Mouse (Mus musculus): ENCODE data around the gene Acacb.

Gene Acacb

DNA sequence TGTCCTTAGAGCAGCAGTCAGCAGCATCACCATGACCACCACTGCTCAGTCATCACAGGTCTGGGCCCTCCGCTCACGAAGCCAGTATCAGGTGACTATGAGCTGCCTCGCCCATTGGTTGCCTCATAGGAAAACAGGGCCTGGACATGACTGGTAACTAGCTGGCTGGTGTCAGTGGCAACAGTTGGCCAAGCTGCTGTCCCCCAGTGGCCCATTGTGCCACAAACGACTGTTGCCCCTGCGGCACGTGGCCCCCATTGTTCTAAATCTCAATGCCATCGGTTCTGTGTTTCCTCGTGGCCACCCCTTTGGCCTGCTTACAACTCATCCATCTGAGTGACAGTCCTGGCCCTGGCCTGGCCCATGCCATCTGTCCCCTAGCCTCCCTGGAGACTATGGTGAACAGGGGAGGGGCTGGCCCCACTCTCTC lies 117.7 kb downstream of the Acacb start:
- no peak for DNase-seq (ENCODE audit: low read depth in 2 of 2, low spot score in 2 of 2)

DNA sequence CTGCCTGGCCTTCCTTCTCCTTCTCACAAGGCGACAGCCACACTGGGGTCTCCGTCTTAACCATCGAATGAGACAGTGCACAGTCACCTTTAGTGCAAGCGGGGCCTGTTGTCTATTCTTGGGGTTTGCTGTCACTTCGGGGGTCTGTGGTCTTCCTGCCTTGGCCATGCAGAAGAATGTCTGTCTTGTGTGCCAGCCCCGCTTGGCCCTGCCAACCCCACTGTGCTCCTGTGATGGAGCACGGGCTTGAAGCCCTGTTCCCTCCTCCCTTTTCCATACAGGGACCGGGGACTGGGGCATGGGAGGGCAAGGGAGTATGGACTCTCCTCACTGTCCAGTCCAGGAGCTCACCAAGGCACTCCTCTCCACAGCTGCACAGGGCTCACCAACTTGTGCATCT lies 118.5 kb downstream of the Acacb start:
- DNase-seq (ENCODE audit: low read depth in 2 of 2, low spot score in 2 of 2): no peak

DNA sequence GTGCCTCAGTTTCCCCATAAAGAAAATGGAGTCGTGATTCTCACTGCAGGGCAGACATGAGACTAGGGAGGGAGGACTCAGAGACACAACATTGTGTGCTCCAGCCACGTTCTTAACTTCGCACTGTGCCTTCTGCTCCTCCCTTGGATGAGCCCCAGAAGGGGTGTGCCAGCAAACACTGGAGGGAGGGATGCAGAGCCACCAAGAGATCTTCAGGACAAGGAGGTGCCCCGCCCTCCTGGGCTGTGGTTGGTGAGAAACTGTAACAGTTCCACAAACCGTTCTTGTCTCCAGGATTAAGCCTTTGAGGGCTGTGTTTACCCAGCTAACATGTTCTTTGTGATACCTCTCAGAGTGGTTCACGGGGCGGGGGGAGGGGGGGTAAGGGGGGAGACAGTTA lies 122.3 kb downstream of the Acacb start:
- no peak for DNase-seq (ENCODE audit: low read depth in 2 of 2, low spot score in 2 of 2)

DNA sequence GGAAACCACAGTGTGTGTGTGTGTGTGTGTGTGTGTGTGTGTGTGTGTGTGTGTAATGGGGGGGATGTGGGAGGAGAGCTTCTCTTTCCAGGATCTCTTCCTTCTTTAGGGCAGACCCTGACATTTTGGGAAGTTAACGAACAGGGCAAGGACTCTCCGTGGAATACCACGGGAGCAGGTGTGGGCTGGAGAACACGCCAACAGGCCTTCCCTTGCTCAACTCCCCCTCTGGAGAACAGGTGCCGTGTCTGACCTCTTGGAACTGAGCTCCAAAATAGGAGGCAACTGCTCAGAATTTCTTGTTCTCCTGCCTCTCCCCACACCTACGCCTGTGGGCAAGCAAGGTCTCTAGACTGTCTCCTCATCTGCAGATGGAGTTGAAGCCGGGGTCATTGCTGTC lies 123.2 kb downstream of the Acacb start:
- no peak for DNase-seq (ENCODE audit: low read depth in 2 of 2, low spot score in 2 of 2)

DNA sequence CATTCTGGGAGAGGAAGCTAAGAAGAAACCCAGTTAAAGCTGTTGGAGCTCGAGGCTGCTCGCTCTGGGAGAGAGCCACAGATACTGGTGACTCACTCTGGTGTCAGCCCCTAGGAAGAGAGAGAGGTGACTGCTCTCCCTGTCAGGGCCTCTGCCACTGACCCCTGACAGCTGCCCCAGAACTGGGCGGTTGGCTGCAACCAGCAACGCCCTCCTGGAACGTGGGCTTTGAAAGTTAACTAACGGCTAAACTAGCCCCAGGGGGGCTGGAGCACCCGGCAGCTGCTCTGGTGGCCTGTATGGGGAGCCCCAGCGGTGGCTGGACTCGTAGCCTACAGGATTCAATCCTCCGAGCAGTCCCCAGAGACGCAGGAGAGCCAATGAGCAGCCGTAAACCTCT lies 123.6 kb downstream of the Acacb start:
- no peak for DNase-seq (ENCODE audit: low read depth in 2 of 2, low spot score in 2 of 2)

DNA sequence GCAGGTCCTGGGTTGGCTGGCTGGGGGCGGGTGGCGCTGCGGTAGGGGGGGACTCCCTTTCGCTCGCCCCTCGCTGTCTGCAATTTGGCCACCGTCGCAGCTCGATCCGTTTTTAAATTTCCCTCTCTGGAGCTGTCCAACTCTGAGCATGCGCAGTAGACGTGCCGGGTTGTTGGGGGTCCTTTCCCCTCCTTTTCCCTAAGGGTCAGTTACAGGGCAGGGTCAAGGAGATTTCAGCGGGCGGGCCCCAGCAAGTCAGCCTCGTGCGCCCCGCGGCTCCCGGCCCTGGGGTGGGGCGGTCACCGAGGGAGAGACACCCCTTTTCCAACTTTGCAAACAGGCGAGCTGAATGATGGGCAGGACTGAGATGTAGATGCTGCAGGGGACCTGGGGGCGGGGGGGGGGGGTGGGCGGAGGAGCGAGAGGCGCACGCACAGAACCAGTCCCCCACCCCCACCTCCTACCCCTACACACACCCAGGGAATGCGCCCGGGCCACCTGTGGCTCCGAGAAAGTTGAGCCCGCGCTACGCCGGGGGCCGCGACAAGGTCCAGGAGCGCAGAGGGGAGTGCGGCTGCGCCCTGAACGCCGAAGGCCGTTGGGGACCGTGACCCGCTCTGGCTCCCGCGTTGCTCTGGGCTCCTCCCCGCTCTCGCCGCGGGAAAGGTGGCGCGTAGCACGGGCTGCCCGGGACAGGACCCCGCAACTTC lies 127.5 kb downstream of the Acacb start, which contains the start of gene Foxn4:
Gene Foxn4 (minus strand): TSS at position 115 of the 710 bp plus-strand sequence.
- no peak for DNase-seq (ENCODE audit: low read depth in 2 of 2, low spot score in 2 of 2)

DNA sequence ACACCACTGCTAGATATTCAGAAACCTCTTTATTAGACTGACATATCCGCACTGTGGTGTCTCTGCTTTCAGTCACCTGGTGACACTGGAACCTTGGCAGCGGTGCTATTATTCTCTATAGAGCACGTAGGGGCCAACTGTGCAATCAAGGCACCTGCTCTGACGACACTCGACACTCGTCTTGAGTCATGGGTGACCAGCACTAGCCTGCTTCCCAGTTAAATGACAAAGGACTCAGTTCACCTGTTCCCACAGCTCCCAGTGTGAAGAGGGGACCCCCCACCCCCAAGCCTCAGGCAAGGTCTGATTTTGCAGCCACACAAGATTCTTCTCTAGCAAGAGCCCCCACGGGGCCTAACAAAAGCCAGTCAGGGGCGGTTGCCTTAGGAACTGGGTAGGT lies 129.0 kb downstream of the Acacb start:
- DNase-seq (ENCODE audit: low read depth in 2 of 2, low spot score in 2 of 2): no peak

DNA sequence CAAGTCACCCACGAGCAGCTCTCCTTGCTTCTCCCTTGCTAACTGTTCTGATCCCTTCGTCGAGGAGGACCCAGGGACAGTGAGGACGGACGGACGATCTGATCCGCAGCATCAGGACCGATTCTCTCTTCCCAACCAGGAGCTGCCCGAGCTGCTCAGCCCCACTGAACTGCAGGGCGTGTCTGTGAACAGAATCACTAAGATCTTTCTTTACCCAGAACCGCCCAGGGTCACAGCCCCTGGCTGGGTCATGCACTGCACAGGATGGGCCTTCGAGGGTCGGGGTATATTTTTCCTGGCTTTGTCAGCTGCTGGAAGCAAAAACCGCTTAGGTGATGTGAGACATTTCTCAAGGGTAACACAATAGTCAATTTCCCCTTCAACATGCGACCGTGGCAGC lies 129.7 kb downstream of the Acacb start:
- no peak for DNase-seq (ENCODE audit: low read depth in 2 of 2, low spot score in 2 of 2)

DNA sequence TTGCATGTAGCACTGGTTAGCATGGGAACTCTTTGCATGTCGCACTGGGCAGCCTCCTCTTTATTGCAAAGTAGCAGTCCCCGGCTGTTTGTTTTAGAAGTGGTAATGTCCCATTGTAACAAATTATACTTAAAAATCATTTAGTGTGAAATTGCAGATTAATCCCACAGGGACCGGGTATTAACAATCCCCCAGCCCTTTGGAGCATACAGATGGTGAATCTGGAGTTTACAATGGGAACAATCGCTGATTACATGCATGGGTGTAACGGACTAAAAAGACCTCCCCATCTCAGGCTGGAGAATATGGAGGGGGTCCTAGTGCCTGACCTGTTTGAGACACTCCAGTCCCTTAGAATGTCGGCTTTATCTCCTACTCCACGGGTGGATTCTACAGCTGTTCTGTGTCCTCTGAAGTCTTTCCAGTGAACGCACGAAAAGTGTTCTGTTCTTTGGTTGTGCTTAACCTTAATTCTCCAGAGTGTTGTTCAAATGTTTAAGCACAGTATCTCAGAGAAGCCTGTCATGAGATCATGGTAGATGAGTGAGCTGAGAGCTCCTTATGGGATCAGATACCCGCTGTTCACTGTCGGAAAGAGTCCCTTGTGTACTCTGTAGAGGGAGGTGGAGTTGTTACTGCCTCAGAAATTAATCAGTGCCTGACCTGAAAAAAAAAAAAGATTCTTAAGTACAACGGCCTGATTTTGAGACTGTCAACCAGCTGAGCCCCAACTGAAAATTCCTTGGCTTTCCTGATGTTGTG lies 133.2 kb downstream of the Acacb start:
- no peak for DNase-seq (ENCODE audit: low read depth in 2 of 2, low spot score in 2 of 2)

DNA sequence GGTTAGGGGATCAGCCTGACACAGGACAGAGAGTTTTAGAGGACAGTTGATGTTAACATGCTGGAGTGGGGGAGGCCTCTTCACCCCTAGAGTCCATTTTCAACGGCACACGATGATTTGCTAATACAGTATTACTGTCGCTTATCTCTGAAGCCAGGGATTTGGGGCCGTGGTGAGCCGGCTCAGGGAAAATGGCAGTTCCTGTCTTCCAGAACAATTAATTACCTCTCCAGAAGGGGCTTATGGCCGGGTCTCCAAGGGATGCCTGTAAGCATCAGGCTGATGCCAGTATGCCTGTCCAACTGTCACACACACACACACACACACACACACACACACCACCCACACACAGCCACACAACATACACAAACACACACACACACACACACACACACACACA lies 136.0 kb downstream of the Acacb start:
- DNase-seq (ENCODE audit: low read depth in 2 of 2, low spot score in 2 of 2): no peak

DNA sequence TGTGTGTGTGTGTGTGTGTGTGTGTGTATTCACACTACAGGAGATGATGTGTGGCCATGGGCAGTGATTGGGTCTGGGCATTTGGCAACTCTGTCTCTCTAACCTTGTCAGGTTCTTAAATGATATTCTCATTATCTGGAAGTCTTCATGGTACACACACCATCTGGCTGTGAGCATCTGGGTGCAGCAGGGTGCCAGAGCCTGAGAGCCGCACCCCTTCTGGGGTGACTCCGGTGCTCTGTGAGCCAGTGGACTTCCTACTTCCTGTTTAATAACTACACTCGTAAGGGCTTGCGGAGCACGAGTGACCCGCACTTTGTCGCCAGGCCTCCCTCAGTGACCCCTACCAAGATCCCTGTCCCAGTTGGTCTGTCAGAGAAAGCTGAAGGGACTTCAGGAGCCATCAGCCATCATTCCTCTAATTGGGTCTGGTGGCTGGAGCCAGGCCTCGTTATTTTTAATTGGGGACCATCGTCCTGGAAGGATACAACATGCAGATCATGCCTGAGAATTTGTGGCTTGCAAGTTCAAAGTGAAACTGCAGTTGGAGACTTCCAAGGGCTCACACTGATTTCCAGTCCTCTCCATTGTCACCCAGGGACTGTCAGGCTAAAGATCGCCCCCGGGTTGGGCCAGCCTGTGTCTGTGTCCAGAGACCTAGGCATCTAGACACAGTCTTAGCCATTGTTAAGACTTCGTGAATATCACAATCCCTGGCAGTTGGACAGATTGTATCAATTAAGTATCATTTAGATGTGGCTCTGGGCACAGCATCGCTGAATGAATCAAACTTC lies 138.5 kb downstream of the Acacb start:
- DNase-seq (ENCODE audit: low read depth in 2 of 2, low spot score in 2 of 2): no peak

DNA sequence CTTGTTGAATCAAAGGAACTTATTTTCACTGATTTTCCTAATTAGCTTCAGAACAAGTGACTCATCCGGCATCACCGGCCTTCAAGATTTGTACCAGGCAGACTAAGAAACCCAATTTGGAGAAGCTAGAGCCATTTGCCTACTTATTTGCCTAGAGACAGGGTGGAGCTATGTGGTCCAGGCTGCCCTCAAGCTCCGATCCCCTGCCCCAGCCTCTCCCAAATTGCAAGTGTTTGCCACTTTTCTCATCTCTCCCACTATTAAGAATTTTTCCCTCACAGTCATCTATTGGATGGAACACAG lies 139.0 kb downstream of the Acacb start:
- DNase-seq (ENCODE audit: low read depth in 2 of 2, low spot score in 2 of 2): no peak

DNA sequence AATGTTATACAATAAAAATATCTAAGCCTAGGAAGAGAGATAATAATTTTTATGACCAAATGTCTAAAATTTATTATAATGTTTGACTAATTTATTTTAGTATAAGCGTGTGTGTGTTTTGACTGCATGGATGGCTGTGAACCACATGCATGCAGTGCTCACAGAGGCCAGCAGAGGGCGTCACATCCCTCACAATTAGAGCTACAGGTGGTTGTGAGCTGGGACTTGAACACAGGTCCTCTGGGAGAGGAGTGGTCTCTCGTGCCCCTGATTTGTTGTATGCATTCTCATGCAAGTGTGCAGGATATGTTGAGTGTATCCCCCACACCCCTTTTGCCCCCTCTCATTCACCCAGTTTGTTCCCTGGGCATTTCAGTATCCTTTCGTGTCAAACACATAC lies 139.8 kb downstream of the Acacb start:
- DNase-seq (ENCODE audit: low read depth in 2 of 2, low spot score in 2 of 2): no peak

DNA sequence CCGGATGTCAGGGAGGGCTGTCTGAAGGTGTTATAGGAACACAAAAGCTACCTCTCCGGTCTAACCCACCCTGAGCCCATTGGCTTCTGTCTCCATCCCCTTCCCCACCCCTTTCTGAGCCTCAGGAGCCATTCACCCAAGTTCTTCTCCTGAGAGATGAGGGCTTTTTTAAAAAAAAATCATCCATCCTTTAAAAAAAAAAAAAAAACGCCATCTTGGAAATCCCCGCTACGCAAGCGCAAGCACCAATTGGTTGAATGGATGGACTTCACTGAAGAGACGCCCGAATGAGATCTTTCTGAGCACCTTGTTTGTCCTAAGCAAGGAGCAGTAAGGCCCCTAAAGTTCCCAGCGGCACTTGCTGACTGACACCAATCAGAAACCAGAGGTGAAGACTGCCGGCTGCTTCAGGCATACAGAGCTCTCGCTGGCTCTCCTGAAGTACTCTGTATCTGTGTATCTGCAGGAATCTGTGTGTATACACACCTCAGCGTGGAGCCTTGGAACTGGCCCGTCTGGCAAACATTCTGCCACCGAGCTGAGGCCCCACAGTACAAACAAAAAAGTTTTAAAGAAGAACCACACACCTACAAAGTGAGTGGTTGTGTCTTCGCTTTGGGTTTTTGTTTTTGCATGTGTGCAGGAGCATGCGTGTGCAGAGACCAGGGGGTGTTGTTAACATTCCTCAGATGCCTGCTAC lies 140.7 kb downstream of the Acacb start:
- DNase-seq (ENCODE audit: low read depth in 2 of 2, low spot score in 2 of 2): no peak

DNA sequence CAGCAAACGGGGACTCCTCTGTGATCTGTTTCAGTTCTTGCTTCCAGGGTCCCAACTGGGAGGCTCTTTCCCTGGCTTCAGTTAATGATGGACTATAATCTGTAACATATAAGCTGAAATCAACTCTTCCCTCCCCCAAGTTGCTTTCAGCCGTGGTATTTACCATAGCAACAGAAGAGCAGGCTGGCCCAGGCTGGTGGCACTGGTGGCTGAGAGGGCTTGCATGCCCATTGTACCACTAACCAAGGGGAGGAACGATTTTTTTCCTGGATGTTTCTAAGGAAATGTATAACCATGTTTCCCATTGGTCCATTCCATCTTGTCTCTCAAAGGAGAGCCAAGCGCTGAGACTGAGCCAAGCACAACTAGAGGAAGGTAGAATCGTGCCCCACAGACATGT lies 142.1 kb downstream of the Acacb start:
- DNase-seq (ENCODE audit: low read depth in 2 of 2, low spot score in 2 of 2): no peak

DNA sequence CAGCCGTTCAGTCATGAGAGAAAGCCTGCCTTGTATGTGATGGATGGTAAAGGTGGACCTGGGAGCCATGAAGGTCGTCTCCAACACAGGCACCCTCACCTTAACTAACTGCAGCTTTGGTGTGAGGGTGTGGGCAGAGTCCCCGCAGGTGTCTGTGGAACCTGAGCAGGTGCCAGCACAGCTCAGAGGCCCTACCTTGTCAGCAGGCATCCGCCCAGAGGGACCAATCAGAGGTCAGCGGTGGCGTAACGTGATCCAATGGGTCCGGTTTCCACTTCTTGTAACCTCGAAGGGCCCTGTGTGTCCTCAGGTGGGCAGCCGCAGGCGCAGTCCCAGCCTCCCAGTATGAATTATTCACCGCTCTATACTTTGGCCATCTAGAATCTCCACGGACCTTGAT lies 142.5 kb downstream of the Acacb start, which contains the start of gene Myo1h:
Gene Myo1h (plus strand): TSS at position 293 of the 400 bp plus-strand sequence.
- no peak for DNase-seq (ENCODE audit: low read depth in 2 of 2, low spot score in 2 of 2)

DNA sequence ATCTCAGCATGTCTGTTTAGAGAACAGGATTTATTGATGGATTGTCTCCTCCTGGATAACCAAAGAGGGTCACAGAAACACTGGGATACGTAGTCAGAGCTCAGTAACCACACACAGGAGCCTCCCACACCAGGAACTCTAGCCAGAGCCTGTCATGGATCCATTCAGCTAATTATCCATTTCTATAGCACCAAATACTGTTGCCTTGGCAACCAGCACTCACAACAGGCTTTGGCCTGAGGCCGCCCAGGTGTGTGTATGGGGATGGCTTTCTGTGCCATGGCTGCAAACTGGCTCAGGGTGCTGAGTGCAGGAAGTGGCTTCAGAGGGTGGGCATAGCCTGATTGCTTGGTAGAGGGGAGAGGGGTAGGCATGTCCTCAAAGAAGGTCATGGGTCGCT lies 143.7 kb downstream of the Acacb start:
- DNase-seq (ENCODE audit: low read depth in 2 of 2, low spot score in 2 of 2): no peak

DNA sequence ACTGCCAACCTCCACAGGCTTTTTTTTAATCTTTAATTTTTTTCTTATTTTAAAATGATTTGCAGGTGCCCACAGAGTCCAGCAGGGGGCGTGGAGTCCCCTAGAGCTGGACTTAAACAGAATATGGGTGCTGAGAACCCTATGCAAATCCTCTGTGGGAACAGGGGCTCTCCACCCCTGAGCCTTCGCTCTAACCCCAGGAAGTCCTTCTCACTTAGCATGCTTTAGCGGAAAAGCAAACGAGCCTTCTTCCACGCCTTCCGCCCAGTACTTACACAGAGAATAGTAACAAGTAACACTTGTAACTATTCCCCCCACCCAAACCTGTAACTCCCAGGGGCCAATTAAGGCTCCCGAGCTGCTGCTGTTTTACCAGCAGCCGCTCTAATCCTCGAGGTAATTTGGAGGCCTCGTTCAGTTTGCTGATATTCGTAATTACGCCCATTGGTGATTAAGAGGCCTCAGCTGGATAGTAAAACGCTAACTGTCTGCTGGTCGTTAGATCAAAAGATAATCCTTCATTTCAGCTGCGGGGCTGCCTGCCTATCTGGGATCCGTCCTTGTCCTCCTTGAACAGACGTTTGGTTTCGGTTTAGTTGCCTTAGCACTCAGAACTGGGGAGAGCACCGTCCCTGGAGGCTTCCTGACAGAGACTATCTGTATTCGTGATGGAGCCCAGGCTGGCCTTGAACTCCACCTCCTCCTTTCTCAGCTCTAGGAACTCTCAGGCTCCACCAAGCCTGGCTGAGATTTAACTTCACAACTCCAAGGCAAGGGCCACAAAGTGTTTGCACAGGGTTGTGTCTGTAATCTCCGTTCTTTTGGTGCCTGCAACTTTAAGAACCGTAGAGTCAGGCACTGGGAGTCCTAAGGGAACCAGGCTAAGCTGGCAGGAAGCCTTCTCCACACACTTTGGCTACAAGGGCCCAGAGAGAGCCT lies 150.6 kb downstream of the Acacb start:
- no peak for DNase-seq (ENCODE audit: low read depth in 2 of 2, low spot score in 2 of 2)

DNA sequence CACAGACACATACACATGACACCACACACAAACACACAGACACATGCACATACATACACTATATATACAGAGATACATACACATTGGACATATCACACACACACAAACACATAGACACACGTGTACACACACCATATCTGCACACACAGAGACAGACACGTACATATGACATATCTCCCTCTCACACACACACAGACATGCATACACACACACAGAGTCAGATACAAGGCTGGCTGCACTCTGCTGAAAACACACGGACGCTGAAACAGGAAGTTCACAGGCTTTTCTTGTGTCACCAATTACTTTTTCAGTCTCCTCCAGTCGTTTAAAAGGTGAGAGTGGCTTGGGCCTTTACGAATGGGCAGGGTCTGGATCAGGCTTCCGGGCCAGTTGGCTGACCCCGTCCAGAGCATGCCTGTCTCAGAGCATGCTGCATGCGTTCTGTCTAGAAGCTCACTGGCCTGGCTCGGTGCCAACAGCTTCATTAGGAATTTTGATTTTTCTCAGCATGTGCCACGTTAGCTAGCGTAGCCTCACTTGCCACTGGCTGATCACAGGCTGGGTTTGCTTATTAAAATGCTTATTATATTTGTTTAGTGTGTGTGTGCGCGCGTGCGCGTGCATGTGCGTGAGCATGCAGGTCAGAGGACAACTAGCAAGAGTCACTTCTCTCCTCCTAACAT lies 152.0 kb downstream of the Acacb start:
- DNase-seq (ENCODE audit: low read depth in 2 of 2, low spot score in 2 of 2): no peak
